Mouse (Mus musculus) forebrain, embryonic 12.5 days (tissue): ENCODE results near the gene Gm17364. TPM values are rescaled to one million over a fixed set of nuclear protein-coding genes. Genes with fewer than 3 reads are reported as not detected.

ENCODE experiments used
- ATAC-seq: fragments of 200-750 bp; cut with Nextera tagmentation; 2 replicates; pipeline ENCODE4 v1.8.0; 2017; ENCODE audit warnings: moderate TSS enrichment; ENCODE audit not compliant: low FRiP score
- H3K27ac ChIP-seq: fragments of 300-500 bp; sonication (generic); 2 replicates; pipeline ENCODE4 v1.5.1; 2016; ENCODE audit warnings: mild to moderate bottlenecking
- H3K27me3 ChIP-seq: fragments of 300-500 bp; sonication (generic); 2 replicates; pipeline ENCODE4 v1.6.1; 2016; ENCODE audit warnings: mild to moderate bottlenecking
- H3K36me3 ChIP-seq: fragments of 300-500 bp; sonication (generic); replicated peaks from 2 replicates; pipeline ENCODE4 v1.6.1; 2016; ENCODE audit warnings: mild to moderate bottlenecking
- H3K4me1 ChIP-seq: fragments of 300-500 bp; sonication (generic); 2 replicates; pipeline ENCODE4 v1.6.1; 2016
- H3K4me2 ChIP-seq: fragments of 300-500 bp; sonication (generic); 2 replicates; pipeline ENCODE4 v1.6.1; 2016; ENCODE audit warnings: mild to moderate bottlenecking, moderate library complexity
- H3K4me3 ChIP-seq: fragments of 300-500 bp; sonication (generic); replicated peaks from 2 replicates; pipeline ENCODE4 v1.5.1; 2016; ENCODE audit warnings: mild to moderate bottlenecking
- H3K9ac ChIP-seq: fragments of 300-500 bp; sonication (generic); 2 replicates; pipeline ENCODE4 v1.6.1; 2016; ENCODE audit warnings: mild to moderate bottlenecking
- H3K9me3 ChIP-seq: fragments of 300-500 bp; sonication (generic); 2 replicates; pipeline ENCODE4 v1.6.1; 2016
- WGBS: fragments of 180-500 bp; shearing (Covaris S2); methylation state at CpG from one replicate; pipeline ENCODE4 v1.1.7; 2016; 5-methylcytosine and 5-hydroxymethylcytosine counted together
- polyA plus RNA-seq: library from polyadenylated mRNA; unstranded; fragments of >200 nt; fragmentation: Nextera tagmentation; extraction: Ambion mirVana; gene quantifications from 2 replicates; pipeline ENCODE4 v1.2.1, GENCODE M21; 2016

Gene Gm17364
- polyA plus RNA-seq, 1 experiment from 2014 or later, result not detected

GRCm38 (mm10) chr13:41232209-41232608 lies 41.6 kb downstream of the Gm17364 start:
- Histone ChIP-seq H3K4me3 (no peak overlapping the region), H3K9me3 (no peaks in the 10 kb centered on the region), H3K9ac (no peak overlapping the region), H3K27ac (no peak overlapping the region), H3K4me1 (no peaks in the 10 kb centered on the region), H3K36me3 (no peaks in the 10 kb centered on the region), H3K27me3 (0 out of 2 replicates have a peak, but pooled peaks cover 4% of the 10 kb centered on the region), H3K4me2 (no peak overlapping the region)
- no peak for ATAC-seq
- WGBS, result 93% methylated on average over 15 of the region's 15 CpGs

- Histone ChIP-seq H3K36me3 (no peaks in the 10 kb centered on the region), H3K9me3 (no peaks in the 10 kb centered on the region), H3K4me2 (no peak overlapping the region), H3K4me3 (no peak overlapping the region), H3K9ac (no peak overlapping the region), H3K27me3 (0 out of 2 replicates have a peak, but pooled peaks cover 4% of the 10 kb centered on the region), H3K4me1 (no peaks in the 10 kb centered on the region), H3K27ac (no peak overlapping the region)
- ATAC-seq, result no peak
- 72% methylated on average over 12 of the region's 12 CpGs for WGBS
Observed at GRCm38 (mm10) chr13:41231389-41231983, 42.3 kb downstream of the Gm17364 start.

- no peak overlapping the region for H3K4me3 ChIP-seq
- no peaks in the 10 kb centered on the region for H3K9me3 ChIP-seq
- no peak for ATAC-seq
- no peak overlapping the region for H3K4me2 ChIP-seq
- H3K36me3 ChIP-seq, result no peaks in the 10 kb centered on the region
- H3K27me3 ChIP-seq, result 0 out of 2 replicates have a peak, but pooled peaks cover 4% of the 10 kb centered on the region
- 89% methylated on average over 5 of the region's 5 CpGs for WGBS
- no peak overlapping the region for H3K9ac ChIP-seq
- H3K27ac ChIP-seq, result no peak overlapping the region
- H3K4me1 ChIP-seq, result no peaks in the 10 kb centered on the region
Observed at GRCm38 (mm10) chr13:41230256-41230655, 43.5 kb downstream of the Gm17364 start.

GRCm38 (mm10) chr13:41228060-41228459 lies 45.7 kb downstream of the Gm17364 start:
- Histone ChIP-seq H3K4me2 (no peak overlapping the region), H3K4me1 (no peaks in the 10 kb centered on the region), H3K36me3 (no peaks in the 10 kb centered on the region), H3K4me3 (no peak overlapping the region), H3K9ac (no peak overlapping the region), H3K27me3 (no peaks in the 10 kb centered on the region), H3K27ac (no peak overlapping the region), H3K9me3 (no peaks in the 10 kb centered on the region)
- WGBS, result 86% methylated on average over 5 of the region's 5 CpGs
- ATAC-seq, result no peak

- Histone ChIP-seq H3K9ac (no peak overlapping the region), H3K27me3 (no peaks in the 10 kb centered on the region), H3K4me2 (no peak overlapping the region), H3K27ac (no peak overlapping the region), H3K4me3 (no peak overlapping the region), H3K36me3 (no peaks in the 10 kb centered on the region), H3K4me1 (no peaks in the 10 kb centered on the region), H3K9me3 (peaks cover 4% of the 10 kb centered on the region)
- WGBS, result 84% methylated on average over 5 of the region's 5 CpGs
- ATAC-seq, result no peak
Observed at GRCm38 (mm10) chr13:41226513-41226912, 47.3 kb downstream of the Gm17364 start.

Other genes starting within 250 kb of the Gm17364 start
- 0.78 and 0.91 TPM in 2 replicates for gene Mak, start 194.3 kb downstream of the Gm17364 start, polyA plus RNA-seq
- not detected in 2 replicates for gene Gcm2, start 162.9 kb downstream of the Gm17364 start, polyA plus RNA-seq
- not detected in 2 replicates for gene Sycp2l, start 159.7 kb downstream of the Gm17364 start, polyA plus RNA-seq
- gene Elovl2, start 53.6 kb downstream of the Gm17364 start, polyA plus RNA-seq, result 51.6 and 61.4 TPM in 2 replicates
- gene Smim13, start 24.1 kb downstream of the Gm17364 start, polyA plus RNA-seq, result 19.4 and 20.3 TPM in 2 replicates
- 18.9 and 20.4 TPM in 2 replicates for gene Nedd9, start 213.4 kb upstream of the Gm17364 start, polyA plus RNA-seq